Mouse (Mus musculus) heart, postnatal 0 days (tissue): ENCODE measurements at regions not wholly inside any gene's neighbourhood (a gene's known extent, or its start where the extent isn't known, plus 50 kb on each side); places are given as distances from the start of the nearest gene placed in this dataset.

Experiments used
- CTCF ChIP-seq: IDR thresholded peaks from 2 replicates; pipeline ENCODE4 v1.5.1; 2016; ENCODE audit warnings: antibody characterized with exemption, control low read depth, low read depth
- EP300 ChIP-seq: IDR thresholded peaks from 2 replicates; pipeline ENCODE4 v1.6.1; 2016; ENCODE audit warnings: antibody characterized with exemption, low read depth

DNA sequence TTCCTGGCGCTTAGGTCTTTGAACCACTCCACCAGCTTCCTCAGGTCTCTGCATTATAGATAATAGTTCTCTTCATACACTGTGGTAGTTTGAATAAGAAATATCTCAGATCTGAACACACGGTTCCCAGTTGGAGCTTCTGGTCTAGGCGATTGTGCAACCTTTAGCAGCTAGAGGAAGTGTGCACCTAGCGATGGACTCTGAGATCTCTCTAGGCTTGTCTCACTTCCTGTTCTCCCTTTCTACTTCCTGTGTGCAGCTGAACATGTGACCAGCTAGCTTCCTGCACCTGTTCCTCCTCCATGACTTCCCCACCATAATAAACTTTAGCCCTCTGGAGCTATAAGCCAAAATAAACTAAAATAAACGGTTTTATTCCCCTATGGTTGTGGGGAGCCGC is 62.9 kb upstream of the Cdyl2 start:
- TF ChIP-seq EP300 (no peak), CTCF (no peak)
